Mouse (Mus musculus): ENCODE results near the gene Mfsd10. TPM values are rescaled to one million over a fixed set of nuclear protein-coding genes. Genes with fewer than 3 reads are reported as not detected.

Mfsd10 gene
- 24.6 TPM for total RNA-seq (2023)

DNA sequence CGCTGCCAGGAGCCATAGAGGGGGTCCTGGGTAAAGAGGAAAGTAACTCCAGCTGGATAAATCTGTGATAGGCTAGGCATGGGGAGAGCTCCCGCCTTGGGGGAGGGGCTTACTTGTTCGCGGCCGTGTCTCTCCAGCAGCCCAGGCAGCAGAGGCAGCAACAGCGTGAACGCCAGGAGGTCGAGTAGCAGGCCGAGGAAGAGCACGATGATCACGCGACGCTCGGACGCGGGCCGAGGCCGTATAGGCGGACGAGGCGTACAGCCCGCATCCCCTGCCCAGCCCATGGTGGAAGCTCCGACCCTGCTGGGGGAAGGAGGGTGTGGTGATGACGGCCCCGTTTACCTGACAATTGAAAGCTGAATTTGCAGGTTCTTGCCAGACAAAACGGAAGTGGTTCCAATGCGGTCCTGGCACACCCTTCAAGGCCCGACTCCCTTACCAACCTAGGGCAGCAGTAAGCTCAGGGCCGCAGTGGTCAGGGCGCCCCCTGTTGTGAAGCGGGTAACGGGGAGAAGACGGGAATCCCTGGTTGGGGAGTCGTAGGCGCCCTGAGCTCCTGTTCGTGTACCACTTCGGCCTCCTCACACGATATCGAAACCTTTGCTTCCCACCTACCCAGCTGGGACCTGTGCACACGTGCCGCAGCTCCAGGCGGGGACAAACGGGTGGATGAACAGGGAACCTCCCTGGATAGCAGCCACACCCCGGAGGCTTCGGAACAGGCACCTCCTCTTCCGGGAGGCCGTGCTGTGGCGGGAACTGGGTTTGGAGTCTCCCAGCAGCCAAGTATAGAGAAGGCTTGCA is at the start of gene Mfsd10:
Gene Mfsd10 (minus strand): TSS at position 732 of the 807 bp plus-strand sequence.

DNA sequence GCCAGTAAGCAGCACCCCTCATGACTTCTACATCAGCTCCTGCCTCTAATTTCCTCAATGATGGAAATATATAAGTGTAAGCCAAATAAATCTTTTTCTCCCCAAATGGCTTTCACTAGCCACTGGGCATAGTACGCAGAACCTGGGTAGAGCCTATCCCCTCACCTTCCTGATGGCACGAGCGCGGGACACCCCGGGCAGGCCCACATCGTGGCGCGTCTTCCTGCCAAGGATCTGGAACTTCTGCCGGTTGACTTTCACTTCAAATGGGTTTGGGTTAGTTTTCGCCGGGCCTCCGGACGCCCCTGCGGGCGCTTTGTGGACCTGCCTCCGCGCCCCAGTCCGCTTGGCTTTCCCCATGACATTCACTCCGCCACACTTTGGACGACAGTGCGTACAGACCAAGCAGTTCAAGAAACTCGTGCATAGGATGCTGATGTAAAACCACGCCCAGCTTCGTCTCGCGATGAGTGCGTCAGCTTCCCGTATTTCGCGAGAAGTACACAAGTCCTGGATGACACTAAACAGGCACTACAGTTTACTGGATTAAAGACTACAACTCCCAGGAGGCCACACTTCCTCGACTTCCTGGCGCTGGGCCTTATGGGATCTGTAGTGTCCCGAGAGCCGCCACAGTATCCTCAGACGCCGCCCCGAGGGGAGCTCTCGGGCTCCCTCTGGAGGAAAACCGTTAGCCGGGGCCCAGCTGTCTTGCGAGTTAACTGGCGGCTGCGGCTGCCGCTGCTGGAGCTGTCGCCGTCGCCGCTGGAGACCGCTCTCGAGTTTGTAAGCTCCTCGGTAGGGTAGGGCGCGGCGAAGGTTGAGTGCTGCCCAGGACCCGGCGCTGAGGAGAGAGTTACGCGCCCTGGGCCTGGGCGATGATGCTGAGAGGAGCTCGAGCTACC is 22.9 kb upstream of the Mfsd10 start, which contains the start of the genes Nop14 and Grk4:
Gene Nop14 (minus strand): TSS at position 463 of the 905 bp plus-strand sequence.
Gene Grk4 (plus strand): TSS at position 694 of the 905 bp plus-strand sequence.

Other genes starting within 250 kb of the Mfsd10 start
- 14.9 TPM for gene Tnip2, start 123.2 kb downstream of the Mfsd10 start, total RNA-seq (2023)
- gene Sh3bp2, start 111.4 kb downstream of the Mfsd10 start, total RNA-seq (2023) = 10.8 TPM
- gene Add1, start 63.5 kb downstream of the Mfsd10 start, total RNA-seq (2023) = 310 TPM
- gene Nop14, start 22.9 kb upstream of the Mfsd10 start, total RNA-seq (2023) = 37.5 TPM
- gene Grk4, start 23.2 kb upstream of the Mfsd10 start, total RNA-seq (2023) = 7.0 TPM
- gene Htt, start 124.5 kb upstream of the Mfsd10 start, total RNA-seq (2023) = 58.6 TPM

Data from CD8-positive naive resting alpha-beta T cell, adult 57 days (primary cell).